Mouse (Mus musculus) megakaryocyte, embryonic 14.5 days (primary cell): ENCODE results near the gene Them5. TPM values are rescaled to one million over a fixed set of nuclear protein-coding genes. Genes with fewer than 3 reads are reported as not detected.

ENCODE experiments used
- H3K27me3 ChIP-seq: replicated peaks from 2 replicates; pipeline ENCODE3; 2012; ENCODE audit warnings: inconsistent platforms
- H3K36me3 ChIP-seq: replicated peaks from 2 replicates; pipeline ENCODE3; 2012; ENCODE audit warnings: low read length, inconsistent platforms, mixed read lengths
- H3K4me1 ChIP-seq: 2 replicates; pipeline ENCODE4 v1.6.1; 2012; ENCODE audit warnings: inconsistent platforms
- H3K4me3 ChIP-seq: replicated peaks from 2 replicates; pipeline ENCODE3; 2012; ENCODE audit warnings: moderate library complexity, mild to moderate bottlenecking, inconsistent platforms
- H3K9me3 ChIP-seq: 2 replicates; pipeline ENCODE4 v1.6.1; 2012; ENCODE audit warnings: inconsistent platforms
- FLI1 ChIP-seq: IDR thresholded peaks from 2 replicates; pipeline ENCODE4 v1.6.1; 2012; ENCODE audit warnings: low read length, inconsistent platforms, mixed read lengths
- GATA1 ChIP-seq: IDR thresholded peaks from 3 replicates; pipeline ENCODE4 v1.6.1; 2012; ENCODE audit warnings: mixed read lengths, low read length, inconsistent platforms, borderline replicate concordance
- polyA plus RNA-seq: library from polyadenylated mRNA; stranded (reverse); fragments of >175 nt; gene quantifications from 2 replicates; pipeline ENCODE4 v1.2.3, GENCODE M21; 2012; ENCODE audit warnings: low replicate concordance; ENCODE audit not compliant: insufficient read depth

The Them5 gene
- polyA plus RNA-seq, 1 experiment, result not detected

GRCm38 (mm10) chr3:94369709-94370108 is 27.8 kb downstream of the Them5 start:
- peaks cover 17% of the 10 kb centered on the region for H3K4me1 ChIP-seq
- no peak overlapping the region for H3K4me3 ChIP-seq
- peaks cover 59% of the 10 kb centered on the region for H3K27me3 ChIP-seq
- TF ChIP-seq FLI1 (no peak), GATA1 (no peak)
- peaks cover 4% of the 10 kb centered on the region for H3K9me3 ChIP-seq
- no peaks in the 10 kb centered on the region for H3K36me3 ChIP-seq

- Histone ChIP-seq H3K4me3 (peak overlapping the region; percentile 46), H3K9me3 (no peaks in the 10 kb centered on the region), H3K4me1 (peaks cover 21% of the 10 kb centered on the region), H3K36me3 (no peaks in the 10 kb centered on the region), H3K27me3 (peaks cover 56% of the 10 kb centered on the region)
- TF ChIP-seq FLI1 (no peak), GATA1 (no peak)
Observed at GRCm38 (mm10) chr3:94371637-94372036, 29.7 kb downstream of the Them5 start.

GRCm38 (mm10) chr3:94372038-94372437 is 30.1 kb downstream of the Them5 start:
- Histone ChIP-seq H3K27me3 (peaks cover 60% of the 10 kb centered on the region), H3K9me3 (no peaks in the 10 kb centered on the region), H3K4me1 (peaks cover 21% of the 10 kb centered on the region), H3K4me3 (no peak overlapping the region), H3K36me3 (no peaks in the 10 kb centered on the region)
- TF ChIP-seq FLI1, result no peak
- TF ChIP-seq GATA1, result no peak

- Histone ChIP-seq H3K36me3 (no peaks in the 10 kb centered on the region), H3K4me1 (peaks cover 21% of the 10 kb centered on the region), H3K9me3 (no peaks in the 10 kb centered on the region), H3K27me3 (peaks cover 65% of the 10 kb centered on the region), H3K4me3 (peak within 1 kb of the TSS; percentile 46)
- no peak for TF ChIP-seq GATA1
- no peak for TF ChIP-seq FLI1
Observed at GRCm38 (mm10) chr3:94372641-94373040, 30.7 kb downstream of the Them5 start, which contains the start of gene Rorc. Gene Rorc (plus strand): TSS chr3:94372794.

- no peak overlapping the region for H3K4me3 ChIP-seq
- peaks cover 21% of the 10 kb centered on the region for H3K4me1 ChIP-seq
- no peaks in the 10 kb centered on the region for H3K9me3 ChIP-seq
- peaks cover 68% of the 10 kb centered on the region for H3K27me3 ChIP-seq
- H3K36me3 ChIP-seq, result no peaks in the 10 kb centered on the region
- TF ChIP-seq FLI1 (no peak), GATA1 (no peak)
Observed at GRCm38 (mm10) chr3:94373090-94373489, 31.2 kb downstream of the Them5 start.

GRCm38 (mm10) chr3:94373597-94374011 is 31.7 kb downstream of the Them5 start:
- Histone ChIP-seq H3K9me3 (no peaks in the 10 kb centered on the region), H3K4me3 (peak overlapping the region; percentile 19), H3K4me1 (peaks cover 21% of the 10 kb centered on the region), H3K36me3 (no peaks in the 10 kb centered on the region), H3K27me3 (peaks cover 70% of the 10 kb centered on the region)
- TF ChIP-seq GATA1 (no peak), FLI1 (no peak)

GRCm38 (mm10) chr3:94374636-94375035 is 32.7 kb downstream of the Them5 start:
- Histone ChIP-seq H3K9me3 (no peaks in the 10 kb centered on the region), H3K27me3 (peaks cover 76% of the 10 kb centered on the region), H3K4me1 (peaks cover 21% of the 10 kb centered on the region), H3K4me3 (no peak overlapping the region), H3K36me3 (no peaks in the 10 kb centered on the region)
- TF ChIP-seq FLI1 (no peak), GATA1 (no peak)

GRCm38 (mm10) chr3:94375146-94375545 is 33.2 kb downstream of the Them5 start:
- no peaks in the 10 kb centered on the region for H3K9me3 ChIP-seq
- no peaks in the 10 kb centered on the region for H3K36me3 ChIP-seq
- peaks cover 78% of the 10 kb centered on the region for H3K27me3 ChIP-seq
- TF ChIP-seq GATA1, result no peak
- TF ChIP-seq FLI1, result no peak
- no peak overlapping the region for H3K4me3 ChIP-seq
- peaks cover 21% of the 10 kb centered on the region for H3K4me1 ChIP-seq

GRCm38 (mm10) chr3:94375861-94376260 is 34.0 kb downstream of the Them5 start:
- peaks cover 21% of the 10 kb centered on the region for H3K4me1 ChIP-seq
- TF ChIP-seq FLI1 (no peak), GATA1 (no peak)

GRCm38 (mm10) chr3:94377028-94377923 is 35.4 kb downstream of the Them5 start:
- no peaks in the 10 kb centered on the region for H3K36me3 ChIP-seq
- TF ChIP-seq FLI1 (no peak), GATA1 (no peak)
- H3K27me3 ChIP-seq, result peaks cover 75% of the 10 kb centered on the region
- no peaks in the 10 kb centered on the region for H3K9me3 ChIP-seq
- H3K4me1 ChIP-seq, result peaks cover 21% of the 10 kb centered on the region
- H3K4me3 ChIP-seq, result no peak overlapping the region

More at GRCm38 (mm10) chr3:94375861-94376260, 34.0 kb downstream of the Them5 start:
- no peaks in the 10 kb centered on the region for H3K9me3 ChIP-seq
- H3K36me3 ChIP-seq, result no peaks in the 10 kb centered on the region
- H3K4me3 ChIP-seq, result no peak overlapping the region
- peaks cover 79% of the 10 kb centered on the region for H3K27me3 ChIP-seq
